Mouse (Mus musculus): ENCODE measurements around the gene Foxo4.

Foxo4 gene

DNA sequence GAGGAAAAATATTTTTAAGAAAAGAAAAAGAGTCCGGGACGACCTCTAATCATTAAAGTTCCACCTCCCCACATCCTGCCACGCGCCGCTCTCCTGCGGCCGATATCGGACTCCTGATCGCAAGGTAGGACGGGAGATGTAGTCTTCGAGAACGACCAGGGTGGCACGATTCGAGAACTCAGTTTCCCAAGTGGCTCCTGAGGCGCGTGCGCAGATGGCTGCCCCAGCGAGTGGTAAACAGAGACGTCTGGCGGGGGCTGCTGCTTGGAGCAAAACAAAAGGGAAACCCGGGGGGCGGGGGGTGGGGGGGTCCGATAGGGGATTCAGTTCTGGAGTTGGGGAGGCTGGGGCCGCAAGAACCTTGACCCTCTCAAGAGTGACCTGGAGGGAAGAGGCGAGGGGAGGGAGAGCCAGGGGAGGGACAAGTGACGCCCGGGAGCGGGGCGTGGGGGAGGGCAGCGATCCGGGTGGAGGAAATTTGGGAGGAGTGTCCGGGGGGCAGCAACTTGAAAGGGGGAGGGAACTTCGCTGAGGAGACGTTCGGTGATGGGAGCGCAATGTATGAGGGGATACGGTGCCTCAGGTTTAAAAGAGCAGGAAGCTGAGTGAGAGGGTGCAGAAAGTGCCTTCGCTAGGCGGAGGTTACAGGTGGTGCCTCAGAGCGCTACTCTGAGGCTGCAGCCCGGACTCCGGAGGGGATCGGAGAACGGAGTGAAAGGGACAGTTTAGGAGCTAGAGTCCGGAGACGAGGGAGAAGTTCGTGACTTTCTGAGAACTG lies at the start of gene Foxo4:
Gene Foxo4 (plus strand): TSS at position 577 of the 778 bp plus-strand sequence.
- DNase-seq (ENCODE audit: low spot score), result peak; percentile 86

DNA sequence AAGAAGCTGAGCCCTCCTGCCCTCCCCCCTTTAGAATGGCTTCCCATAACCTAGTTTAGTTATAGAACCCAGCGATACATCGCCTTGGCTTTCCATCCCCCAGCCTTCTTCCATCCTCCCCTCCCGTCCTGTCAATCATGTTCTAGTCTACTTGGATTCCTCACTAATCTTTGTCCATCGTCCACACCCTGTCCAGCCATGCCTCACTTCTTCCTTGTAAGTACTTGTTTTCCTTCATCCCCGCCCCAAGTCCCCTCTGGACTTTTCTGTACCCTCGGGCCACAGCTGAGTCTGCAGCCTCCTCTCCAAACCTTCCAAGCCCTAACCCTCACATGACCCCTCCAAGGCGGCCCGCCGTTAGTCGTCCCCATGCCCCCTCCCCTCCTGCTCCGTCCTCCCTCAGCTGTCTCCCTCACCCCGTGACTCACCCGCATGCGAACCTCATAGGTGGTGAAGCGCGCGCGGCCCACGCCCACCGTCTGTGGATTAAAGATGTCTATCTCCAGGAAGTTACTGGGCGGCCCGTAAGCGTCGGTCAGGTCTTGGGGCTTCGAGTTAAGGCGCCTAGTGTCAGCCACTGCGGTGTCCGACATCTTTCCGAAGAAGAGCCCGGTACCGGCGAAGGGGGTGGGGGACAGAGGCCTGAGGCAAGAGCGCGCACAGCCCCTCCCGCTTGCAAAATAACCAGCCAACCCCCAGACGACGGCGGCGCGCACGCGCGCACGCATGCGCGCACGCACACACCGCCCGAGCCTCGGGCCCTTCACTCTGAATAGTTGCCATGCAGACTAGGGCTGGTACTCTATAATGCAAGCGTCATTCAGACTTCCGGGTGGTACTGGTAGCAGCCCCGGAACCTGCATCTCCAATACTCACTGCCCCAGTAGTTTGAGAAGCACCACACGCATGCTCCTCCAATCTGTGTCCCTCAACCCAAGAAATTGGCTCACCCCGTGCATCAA lies 32.2 kb upstream of the Foxo4 start, which contains the start of gene Snx12:
Gene Snx12 (minus strand): TSS at position 730 of the 962 bp plus-strand sequence.
- peak; percentile 89 for DNase-seq (ENCODE audit: low spot score)

DNA sequence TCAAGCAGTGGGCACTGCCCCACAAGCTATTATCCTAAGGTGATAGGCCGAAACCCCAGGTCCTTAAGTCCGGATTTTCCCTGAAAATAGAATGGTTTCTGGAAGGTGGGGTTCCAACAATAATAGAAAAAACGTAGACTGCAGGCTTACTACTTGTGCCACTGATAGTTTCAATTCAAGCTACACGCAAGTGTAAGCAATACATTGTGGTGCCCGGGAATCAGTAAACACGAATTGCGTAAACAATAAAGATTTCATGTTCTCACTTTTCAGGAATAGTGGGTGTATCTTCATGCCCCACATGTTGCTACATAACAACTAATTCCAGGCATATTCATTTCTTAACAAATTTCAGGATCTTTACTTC lies 31.5 kb upstream of the Foxo4 start:
- no peak for DNase-seq (ENCODE audit: low spot score)

DNA sequence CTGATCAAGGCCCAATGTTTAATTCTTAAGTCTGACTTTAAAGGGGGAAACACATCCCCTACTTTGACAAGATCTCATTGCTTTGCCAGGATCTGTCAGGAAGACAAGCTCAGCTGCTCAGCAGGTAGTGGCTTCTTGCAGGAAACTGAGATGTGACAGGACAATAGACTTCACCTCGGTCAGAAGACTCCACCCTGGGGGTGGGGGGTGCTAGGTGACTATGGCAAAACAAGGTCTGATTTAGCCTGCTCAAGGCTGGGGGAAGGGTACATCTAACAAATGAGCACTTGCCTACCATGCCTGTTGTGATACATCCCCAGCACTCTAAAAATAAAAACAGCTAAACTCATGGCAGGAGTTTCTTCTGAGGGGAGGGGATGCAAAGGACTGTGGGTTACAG lies 9.3 kb upstream of the Foxo4 start:
- no peak for DNase-seq (ENCODE audit: low spot score)

DNA sequence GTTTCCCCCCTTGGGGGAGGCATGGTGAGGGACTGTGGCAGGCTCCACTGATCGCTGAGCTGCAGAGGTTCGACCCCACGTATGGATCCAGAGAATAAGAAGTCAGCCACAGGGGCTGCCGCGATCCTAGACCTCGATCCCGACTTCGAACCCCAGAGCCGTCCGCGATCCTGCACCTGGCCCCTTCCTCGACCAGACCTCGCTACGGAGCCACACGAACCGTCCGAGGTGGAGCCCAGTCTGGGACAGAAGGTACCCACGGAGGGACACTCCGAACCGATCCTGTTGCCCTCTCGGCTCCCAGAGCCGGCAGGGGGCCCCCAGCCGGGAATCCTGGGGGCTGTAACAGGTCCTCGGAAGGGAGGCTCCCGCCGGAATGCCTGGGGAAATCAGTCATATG lies 412 bp downstream of the Foxo4 start:
- peak; percentile 7 for DNase-seq (ENCODE audit: low spot score)

DNA sequence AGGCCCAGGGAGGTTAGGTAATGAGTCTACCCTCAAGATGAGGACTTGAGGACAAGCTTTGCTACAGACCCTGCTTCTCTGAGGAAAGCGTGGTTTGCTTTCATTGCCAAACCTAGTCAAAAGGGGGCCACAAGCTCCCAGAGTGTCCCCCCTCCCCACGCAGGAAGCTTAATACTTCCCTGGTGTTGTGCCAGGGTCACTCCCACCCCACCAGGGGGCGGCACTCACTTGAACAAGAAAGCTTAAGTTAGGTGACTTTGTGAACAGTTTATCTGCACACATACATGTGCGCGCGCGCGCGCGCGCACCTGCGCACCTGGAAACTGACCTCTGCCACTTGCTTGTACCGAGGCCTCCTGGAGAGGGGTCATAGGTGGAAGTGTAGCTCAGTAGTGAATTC lies 2.3 kb downstream of the Foxo4 start:
- no peak for DNase-seq (ENCODE audit: low spot score)

DNA sequence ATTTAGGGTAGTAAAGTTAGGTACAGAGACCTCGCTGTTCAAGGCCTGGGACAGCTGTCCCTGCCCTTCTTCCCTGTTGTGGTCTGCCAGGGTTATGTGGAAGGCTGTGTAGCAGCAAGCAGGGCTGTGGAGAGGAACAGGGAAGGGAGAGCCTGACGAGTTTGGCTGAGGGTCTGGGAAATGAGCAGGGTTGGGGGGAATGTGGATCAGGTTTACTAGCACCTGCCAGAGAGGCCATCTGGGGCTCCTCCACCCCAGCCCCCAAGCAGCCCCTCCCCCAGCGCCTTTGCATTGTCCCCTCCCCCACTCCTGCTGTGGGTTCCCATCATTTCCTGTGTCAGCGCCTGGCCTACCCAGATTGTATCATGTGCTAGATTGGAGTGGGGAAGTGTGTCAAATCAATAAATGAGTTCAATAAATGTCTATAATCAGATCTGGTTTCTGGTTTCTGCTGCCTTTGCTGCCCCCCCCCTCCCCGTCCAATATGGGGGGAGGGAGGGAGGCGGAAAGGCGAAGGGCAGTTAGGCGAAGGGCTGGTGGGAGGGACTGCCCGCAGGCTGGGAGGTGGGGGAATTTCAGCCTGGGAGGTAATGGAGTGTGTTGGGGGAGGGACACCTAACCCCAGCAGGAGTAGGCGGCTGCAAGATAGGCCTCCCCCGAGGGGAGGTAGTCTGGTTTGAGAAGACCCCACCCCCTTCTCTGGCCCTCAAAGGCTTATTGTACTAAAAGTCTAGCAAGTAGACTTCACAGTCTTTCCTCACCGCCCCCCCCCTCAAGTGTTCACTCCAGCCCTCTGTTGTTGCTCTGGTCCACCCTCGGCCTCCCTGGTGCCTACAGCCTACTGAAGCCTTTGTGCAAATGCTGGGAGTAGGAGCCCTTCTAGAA lies 6.4 kb downstream of the Foxo4 start:
- peak; percentile 56 for DNase-seq (ENCODE audit: low spot score)

DNA sequence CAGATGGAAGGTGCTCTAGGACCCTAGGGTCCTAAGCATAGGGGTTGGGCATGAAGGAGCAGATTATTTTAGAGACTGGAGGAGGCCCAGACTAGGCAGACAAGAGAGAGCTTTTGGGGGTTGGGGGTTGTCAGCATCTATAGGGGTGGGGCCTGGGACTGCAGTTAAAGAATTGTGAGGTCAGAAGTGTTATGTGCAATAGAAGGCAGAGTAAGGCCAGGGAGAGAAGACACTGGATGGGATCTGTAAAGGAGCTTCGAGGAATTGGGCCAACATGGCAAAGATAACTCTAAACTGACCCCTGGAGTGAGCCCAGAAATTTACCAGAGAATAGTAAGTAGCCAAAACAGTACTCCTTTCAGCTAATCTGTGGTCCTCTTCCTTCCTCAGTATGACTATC lies 9.6 kb downstream of the Foxo4 start, which contains the start of gene Gm614:
Gene Gm614 (minus strand): TSS at position 101 of the 400 bp plus-strand sequence.
- no peak for DNase-seq (ENCODE audit: low spot score)

DNA sequence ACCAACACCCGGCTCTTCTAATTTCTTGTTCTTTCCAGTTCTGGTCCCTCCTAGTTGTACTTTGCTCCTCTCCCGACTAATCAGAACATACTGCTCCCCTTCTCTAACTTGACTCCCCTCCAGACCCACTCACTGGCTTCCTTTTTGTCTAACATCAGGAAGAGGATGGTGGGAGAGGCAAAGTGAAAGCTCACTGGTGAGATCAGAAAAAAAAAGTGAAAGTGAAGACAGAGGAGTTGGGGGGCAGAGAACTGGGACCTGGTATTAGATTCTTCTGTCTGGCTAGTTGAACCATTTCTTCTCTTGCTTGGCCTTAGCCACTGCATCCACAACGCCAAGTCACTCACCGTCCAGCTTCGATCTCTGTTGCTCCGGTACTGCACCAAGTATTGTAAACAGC lies 12.3 kb downstream of the Foxo4 start:
- no peak for DNase-seq (ENCODE audit: low spot score)

DNA sequence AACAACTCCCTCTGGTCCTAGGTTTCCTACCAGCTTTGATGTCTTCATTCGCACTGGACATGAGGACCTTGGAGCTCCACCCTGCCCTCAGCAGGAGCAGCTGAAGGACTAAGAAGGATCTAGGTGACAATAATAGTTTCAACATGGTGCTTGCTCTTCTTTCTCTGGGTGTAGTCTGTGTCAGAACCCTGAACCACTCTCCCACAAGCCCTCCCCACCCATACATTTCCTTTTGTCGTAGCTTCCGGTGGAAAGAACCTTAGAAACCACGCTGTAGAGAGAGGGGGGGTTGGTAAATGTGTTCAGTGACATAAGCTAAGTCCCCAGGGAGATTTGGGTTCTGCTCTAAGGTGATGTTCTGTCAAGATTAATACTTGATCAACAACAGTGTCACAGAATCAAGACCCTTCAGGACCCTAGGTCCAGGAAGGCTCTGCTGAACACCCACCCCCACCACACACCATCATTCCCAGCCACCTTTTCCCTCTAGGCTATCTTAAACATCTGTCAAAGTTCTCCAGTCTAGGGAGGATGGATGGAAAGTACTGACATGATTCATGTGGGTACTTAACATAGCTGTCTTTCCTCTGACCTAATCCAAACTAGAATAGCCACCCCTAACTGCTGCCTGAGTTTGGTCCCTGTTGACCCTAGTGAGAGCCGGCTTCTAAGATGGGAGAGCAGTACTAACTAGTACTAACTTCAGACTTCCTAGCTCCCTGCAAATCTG lies 13.9 kb downstream of the Foxo4 start, which contains the start of gene Il2rg:
Gene Il2rg (minus strand): TSS at position 231 of the 730 bp plus-strand sequence.
- DNase-seq (ENCODE audit: low spot score), result no peak

DNA sequence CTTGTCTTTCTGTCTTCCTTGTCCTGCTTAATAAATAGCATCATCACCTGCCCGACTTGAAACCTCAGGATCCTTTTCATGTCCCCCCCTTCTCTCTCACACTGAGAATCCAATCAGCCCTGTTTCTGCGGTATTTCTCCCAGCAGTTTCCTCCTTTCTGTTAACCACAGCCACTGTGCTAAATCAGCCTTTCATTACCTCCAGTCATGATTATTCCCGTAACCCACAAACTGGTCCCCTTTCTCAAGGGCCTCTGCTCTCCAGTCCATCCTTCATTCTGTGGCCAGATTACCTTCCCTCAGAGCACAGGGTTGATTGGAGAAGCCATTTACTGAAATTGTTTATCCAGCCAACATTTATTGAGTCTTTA lies 14.4 kb downstream of the Foxo4 start, which contains the start of gene Gm20489:
Gene Gm20489 (minus strand): TSS at position 269 of the 370 bp plus-strand sequence.
- DNase-seq (ENCODE audit: low spot score), result no peak

DNA sequence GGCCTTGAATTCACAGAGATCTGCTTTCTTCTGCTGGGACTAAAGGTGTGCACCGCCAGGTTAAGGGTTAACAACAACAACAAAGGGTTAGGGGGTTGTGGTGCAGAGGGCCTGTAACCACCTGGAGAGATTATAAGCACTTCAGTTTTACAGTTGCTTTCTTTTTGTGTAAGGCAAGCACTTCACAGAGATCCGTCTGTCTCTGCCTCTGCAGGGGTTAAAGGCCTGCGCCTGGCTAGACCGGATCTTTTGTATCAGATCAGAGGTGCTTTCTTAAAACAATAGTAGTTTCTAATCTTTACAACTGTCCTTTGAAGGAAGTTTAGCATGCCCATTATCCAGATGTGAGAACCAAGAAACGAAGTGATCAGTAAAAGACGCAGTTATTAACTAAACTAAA lies 19.1 kb downstream of the Foxo4 start:
- no peak for DNase-seq (ENCODE audit: low spot score)

DNA sequence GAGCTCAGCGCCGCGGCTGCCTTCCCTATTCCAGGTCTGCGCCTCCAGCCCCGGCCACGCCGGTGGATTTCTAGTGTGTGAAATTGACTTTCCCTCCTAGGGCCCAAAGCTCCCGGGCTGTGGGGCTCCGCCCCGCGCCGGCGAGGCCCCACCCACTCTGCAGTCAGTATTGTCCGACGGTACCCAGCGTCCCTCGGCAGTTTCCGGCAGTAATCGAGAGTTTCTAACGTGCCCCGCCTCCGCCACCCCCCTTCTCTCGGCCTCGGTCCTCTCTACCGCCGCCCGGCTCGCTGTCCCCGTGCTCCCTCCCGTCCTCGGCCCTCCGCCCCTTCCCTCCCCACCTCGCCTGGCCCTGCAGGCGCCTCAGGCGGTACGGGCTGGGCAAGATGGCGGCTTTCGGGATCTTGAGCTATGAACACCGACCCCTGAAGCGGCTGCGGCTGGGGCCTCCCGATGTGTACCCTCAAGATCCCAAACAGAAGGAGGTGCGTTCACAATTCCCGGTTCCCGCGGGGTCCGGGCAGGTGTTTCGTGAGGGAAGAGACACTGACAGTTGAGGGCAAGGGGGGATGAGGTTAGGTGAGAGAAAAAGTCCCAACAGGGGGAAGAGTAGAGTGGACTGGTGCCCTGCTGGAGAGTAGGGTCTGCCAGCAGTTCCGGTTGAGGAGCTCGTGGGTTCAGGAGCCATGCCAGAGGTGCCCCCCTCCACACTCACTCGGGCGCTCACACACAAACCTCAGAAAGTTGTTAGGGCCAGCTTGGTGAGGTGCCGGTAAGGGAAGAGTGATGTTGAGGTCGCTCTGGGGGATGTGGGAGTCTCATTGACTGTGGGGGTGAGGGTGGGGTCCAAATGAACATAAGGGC lies 19.8 kb downstream of the Foxo4 start, which contains the start of gene Med12:
Gene Med12 (plus strand): TSS at position 156 of the 864 bp plus-strand sequence.
- peak; percentile 87 for DNase-seq (ENCODE audit: low spot score)

DNA sequence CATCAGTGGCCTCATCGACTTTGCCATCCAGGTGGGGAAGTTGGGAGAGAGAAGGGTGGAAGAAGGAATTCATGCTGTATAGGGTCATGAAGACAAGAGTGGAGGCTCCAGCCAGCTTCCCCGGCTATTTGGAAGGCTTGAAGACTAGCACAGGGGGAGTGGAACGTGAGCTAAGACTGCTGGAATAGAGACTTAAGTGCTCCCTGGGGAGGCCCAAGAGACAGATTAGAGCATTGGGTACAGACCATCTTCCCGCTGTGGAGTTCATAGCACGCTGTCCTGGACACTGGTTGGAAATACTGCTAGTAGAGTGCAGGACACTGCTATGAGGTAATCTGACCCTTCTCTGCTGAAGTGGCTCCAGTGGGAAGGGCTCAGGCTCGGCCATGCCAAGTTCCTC lies 28.5 kb downstream of the Foxo4 start:
- DNase-seq (ENCODE audit: low spot score), result no peak

DNA sequence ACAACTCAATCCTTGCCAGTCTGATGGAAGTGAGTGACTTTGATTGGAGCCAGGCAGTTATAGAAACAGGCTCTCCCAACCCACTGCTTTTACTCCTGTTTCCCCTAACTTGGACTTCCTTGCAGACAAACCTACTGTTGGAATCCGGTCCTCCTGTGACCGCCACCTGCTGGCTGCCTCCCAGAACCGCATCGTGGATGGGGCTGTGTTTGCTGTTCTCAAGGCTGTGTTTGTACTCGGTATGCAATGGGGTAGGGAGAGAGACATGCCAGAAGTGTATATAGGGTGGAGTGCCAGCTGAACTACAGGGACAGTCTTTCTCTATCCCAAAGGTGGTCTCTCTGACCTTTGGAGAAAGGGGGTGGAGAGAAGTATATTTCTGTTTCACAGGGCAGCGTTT lies 31.2 kb downstream of the Foxo4 start:
- peak; percentile 69 for DNase-seq (ENCODE audit: low spot score)

DNA sequence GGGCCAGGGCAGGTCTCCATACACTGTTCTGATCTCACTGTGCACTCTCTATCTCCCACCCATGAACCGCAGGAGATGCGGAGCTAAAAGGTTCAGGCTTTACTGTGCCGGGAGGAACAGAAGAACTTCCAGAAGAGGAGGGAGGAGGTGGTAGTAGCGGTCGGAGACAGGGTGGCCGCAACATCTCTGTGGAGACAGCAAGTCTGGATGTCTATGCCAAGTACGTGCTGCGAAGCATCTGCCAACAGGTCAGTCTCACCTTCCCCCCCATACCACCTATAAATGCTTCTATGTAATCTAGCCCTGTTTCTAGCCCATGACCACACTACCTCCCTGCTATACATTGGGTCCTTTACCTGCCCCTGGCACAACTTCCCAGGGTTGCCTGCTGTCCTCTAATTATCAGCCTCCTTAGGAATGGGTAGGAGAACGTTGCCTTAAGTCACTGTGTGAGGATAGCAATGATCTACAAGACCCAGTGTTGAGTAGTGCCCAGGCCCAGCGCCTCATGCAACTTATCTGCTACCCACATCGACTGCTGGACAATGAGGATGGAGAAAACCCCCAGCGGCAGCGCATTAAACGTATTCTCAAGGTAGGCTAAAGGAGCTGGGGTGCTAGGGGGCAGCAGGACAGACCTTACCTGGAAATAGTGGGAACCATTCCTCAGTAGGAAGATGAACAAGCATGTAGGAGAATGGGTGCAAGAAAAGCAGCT lies 31.8 kb downstream of the Foxo4 start:
- no peak for DNase-seq (ENCODE audit: low spot score)

DNA sequence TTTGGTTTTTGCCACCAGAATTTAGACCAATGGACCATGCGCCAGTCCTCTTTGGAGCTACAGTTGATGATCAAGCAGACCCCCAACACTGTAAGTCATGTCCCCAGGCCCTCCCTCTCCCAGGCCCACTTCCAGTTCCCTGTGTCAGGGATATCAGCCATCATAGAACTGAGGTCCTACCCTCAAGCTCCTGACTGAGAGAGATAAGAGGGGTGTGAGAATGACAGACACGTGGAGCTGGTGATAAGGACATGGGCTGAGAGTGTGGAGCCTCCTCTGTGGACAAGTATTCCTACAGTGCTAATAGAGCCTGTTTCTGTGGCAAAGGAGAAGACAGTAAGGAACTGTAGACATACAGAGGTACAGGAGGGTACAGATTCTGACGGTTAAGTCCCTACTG lies 33.2 kb downstream of the Foxo4 start:
- no peak for DNase-seq (ENCODE audit: low spot score)

DNA sequence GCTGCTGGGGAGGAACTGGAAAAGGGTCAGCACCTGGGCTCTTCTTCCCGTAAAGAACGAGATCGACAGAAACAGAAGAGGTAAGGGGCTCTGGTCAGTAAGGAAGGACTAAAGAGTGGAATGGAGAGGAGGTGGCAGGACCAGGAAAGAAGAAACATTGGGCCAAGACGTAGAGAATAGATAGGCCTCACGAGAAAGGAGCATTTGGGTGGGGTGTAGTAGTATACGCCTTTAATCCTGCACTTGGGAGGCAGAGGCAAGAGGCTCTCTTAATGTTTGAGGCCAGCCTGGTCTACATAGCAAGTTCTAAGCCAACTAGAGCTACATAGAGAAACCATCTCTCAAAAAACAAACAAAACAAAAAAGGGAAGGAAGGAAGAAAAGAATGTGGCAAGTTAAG lies 34.1 kb downstream of the Foxo4 start:
- DNase-seq (ENCODE audit: low spot score), result no peak

DNA sequence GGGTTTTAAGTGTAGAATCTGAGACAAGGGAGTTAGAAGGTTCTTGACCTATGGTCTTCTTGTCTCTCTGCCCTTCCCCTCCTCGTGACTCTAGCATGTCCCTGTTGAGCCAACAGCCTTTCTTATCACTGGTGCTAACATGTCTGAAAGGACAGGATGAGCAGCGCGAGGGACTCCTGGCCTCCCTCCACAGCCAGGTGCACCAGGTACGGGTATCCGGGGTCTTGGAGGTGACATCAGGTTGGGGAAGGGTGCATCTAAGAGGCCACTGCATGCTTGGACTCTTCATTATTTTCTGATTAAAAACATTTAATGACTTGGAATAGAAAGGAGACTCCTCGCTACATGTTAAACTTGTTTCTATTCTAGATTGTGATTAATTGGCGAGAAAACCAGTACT lies 34.7 kb downstream of the Foxo4 start:
- DNase-seq (ENCODE audit: low spot score), result no peak

All from retina, embryonic 14.5 days (tissue).